Mouse (Mus musculus): Measurements from ENCODE around the gene P2rx7.

DNA sequence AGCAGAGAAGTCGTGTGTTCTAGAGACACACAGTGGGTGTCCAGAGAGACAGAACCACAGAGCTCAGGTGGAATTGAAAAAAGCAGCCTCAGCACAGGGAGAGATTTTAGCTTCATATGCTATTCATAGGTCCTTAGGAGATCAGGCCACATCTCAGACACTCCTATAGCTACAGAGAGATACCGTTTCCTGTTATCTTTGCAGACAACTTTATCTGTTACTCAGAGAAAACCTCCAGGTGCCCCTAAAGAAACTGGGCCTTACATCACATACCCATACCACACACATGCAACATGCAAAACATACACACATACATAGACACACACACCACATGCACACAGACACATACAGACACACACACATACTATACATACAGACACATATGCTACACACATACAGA, 5.4 kb upstream of the P2rx7 start:
- no peak for TF ChIP-seq GATA1 (IDR thresholded peaks at IDR 0.05; ENCODE audit: borderline replicate concordance, low read length)
- no peak for TF ChIP-seq FLI1 (IDR thresholded peaks at IDR 0.05; ENCODE audit: low read length)

All from megakaryocyte, embryonic 14.5 days (primary cell).